Mouse (Mus musculus) T-helper 2 cell (primary cell): Measurements from ENCODE around the gene Snap29.

Experiments used
- in situ Hi-C: fragments of 300-600 bp; cut with MboI, MseI; formaldehyde crosslinking; loops from one replicate; pipeline ENCODE4 v1.15.1; 2025; ENCODE audit warnings: high pct_unique_total_duplicates

The Snap29 gene

GRCm38 (mm10) chr16:17405736-17406443, at the start of gene Snap29, which contains the start of gene Pi4ka:
Snap29 (plus strand) TSS chr16:17405986.
Pi4ka (minus strand) TSS chr16:17406314.
- in situ Hi-C loops: loop anchor here (5.0 kb wide), 1 partner anchor 51 kb away; no protein-coding TSS in a partner anchor

GRCm38 (mm10) chr16:17356031-17356430, 49.8 kb upstream of the Snap29 start:
- in situ Hi-C loops: no loop called here

- in situ Hi-C loops: no loop called here
These were observed 47.0 kb upstream of the Snap29 start for GRCm38 (mm10) chr16:17358787-17359186.

- in situ Hi-C loops: no loop called here
These were observed 23.5 kb upstream of the Snap29 start for GRCm38 (mm10) chr16:17382306-17382705.

GRCm38 (mm10) chr16:17383594-17384326, 22.0 kb upstream of the Snap29 start:
- in situ Hi-C loops: no loop called here

GRCm38 (mm10) chr16:17392784-17393183, 13.0 kb upstream of the Snap29 start:
- in situ Hi-C loops: no loop called here

- in situ Hi-C loops: no loop called here
These were observed 2.9 kb upstream of the Snap29 start for GRCm38 (mm10) chr16:17402855-17403254.

- in situ Hi-C loops: loop anchor here (5.0 kb wide), 1 partner anchor 52 kb away; no protein-coding TSS in a partner anchor
These were observed 502 bp upstream of the Snap29 start for GRCm38 (mm10) chr16:17405271-17405696.

- in situ Hi-C loops: loop anchor here (5.0 kb wide), 1 partner anchor 51 kb away; no protein-coding TSS in a partner anchor
These were observed 886 bp downstream of the Snap29 start for GRCm38 (mm10) chr16:17406512-17407231.

GRCm38 (mm10) chr16:17409046-17409445, 3.3 kb downstream of the Snap29 start:
- in situ Hi-C loops: loop anchor here (5.0 kb wide), 1 partner anchor 48 kb away; no protein-coding TSS in a partner anchor

GRCm38 (mm10) chr16:17410209-17410608, 4.4 kb downstream of the Snap29 start:
- in situ Hi-C loops: no loop called here

- in situ Hi-C loops: no loop called here
These were observed 17.2 kb downstream of the Snap29 start for GRCm38 (mm10) chr16:17423021-17423420.

- in situ Hi-C loops: no loop called here
These were observed 26.8 kb downstream of the Snap29 start for GRCm38 (mm10) chr16:17432576-17432975.

GRCm38 (mm10) chr16:17451541-17452372, 46.0 kb downstream of the Snap29 start, which contains the start of gene Crkl:
Crkl (plus strand) TSS chr16:17451987.
- in situ Hi-C loops: no loop called here

- in situ Hi-C loops: no loop called here
These were observed 46.6 kb downstream of the Snap29 start for GRCm38 (mm10) chr16:17452373-17452715.

- in situ Hi-C loops: loop anchor here (5.0 kb wide), 1 partner anchor 50 kb away; the partner anchor contains the start of genes Pi4ka and Snap29
These were observed 51.1 kb downstream of the Snap29 start for GRCm38 (mm10) chr16:17456901-17457300.

- in situ Hi-C loops: no loop called here
These were observed 54.5 kb downstream of the Snap29 start for GRCm38 (mm10) chr16:17460254-17460653.

- in situ Hi-C loops: no loop called here
These were observed 55.8 kb downstream of the Snap29 start for GRCm38 (mm10) chr16:17461596-17461995.

GRCm38 (mm10) chr16:17463184-17463583, 57.4 kb downstream of the Snap29 start:
- in situ Hi-C loops: no loop called here

- in situ Hi-C loops: no loop called here
These were observed 61.3 kb downstream of the Snap29 start for GRCm38 (mm10) chr16:17466875-17467663.
